Mouse (Mus musculus) cerebellum, postnatal 25 days (tissue): ENCODE measurements at regions not wholly inside any gene's neighbourhood (a gene's known extent, or its start where the extent isn't known, plus 50 kb on each side); places are given as distances from the start of the nearest gene placed in this dataset.
"Not testable (repeated sequence)": the region's sequence is repeated elsewhere in the genome, so short reads cannot be mapped to it uniquely, and the experiment has no call there.

ENCODE experiments used
- DNase-seq, 2 experiments: peaks; one replicate each; pipeline ENCODE4 v3.0.0; 2021; ENCODE audit warnings: mixed read lengths in 2 of 2

- DNase-seq: peak; percentile 27 to 39
These were observed 94.3 kb upstream of the Zfp986 start for GRCm38 (mm10) chr4:145774241-145774761.

GRCm38 (mm10) chr4:145774884-145775283 is 93.7 kb upstream of the Zfp986 start:
- DNase-seq: not testable (repeated sequence)

GRCm38 (mm10) chr4:145776531-145776930 is 92.1 kb upstream of the Zfp986 start:
- DNase-seq: not testable (repeated sequence)

GRCm38 (mm10) chr4:145781281-145781896 is 87.2 kb upstream of the Zfp986 start:
- DNase-seq: not testable (repeated sequence)

- not testable (repeated sequence) for DNase-seq
These were observed 53.9 kb upstream of the Zfp986 start for GRCm38 (mm10) chr4:145814674-145815073.
